Mouse (Mus musculus) G1E-ER4 (cell line): Measurements from ENCODE around the gene Arf4. TPM values are rescaled to one million over a fixed set of nuclear protein-coding genes. Genes with fewer than 3 reads are reported as not detected.

Source experiments
- GATA1 ChIP-seq: IDR thresholded peaks from one replicate; pipeline ENCODE4 v1.8.0; 2012; ENCODE audit warnings: low read length, inconsistent platforms
- polyA plus RNA-seq: library from polyadenylated mRNA; stranded (reverse); fragments of >175 nt; gene quantifications from 2 replicates; pipeline ENCODE4 v1.2.3, GENCODE M21; 2012

The Arf4 gene
- polyA plus RNA-seq, 1 experiment: 223 TPM

DNA sequence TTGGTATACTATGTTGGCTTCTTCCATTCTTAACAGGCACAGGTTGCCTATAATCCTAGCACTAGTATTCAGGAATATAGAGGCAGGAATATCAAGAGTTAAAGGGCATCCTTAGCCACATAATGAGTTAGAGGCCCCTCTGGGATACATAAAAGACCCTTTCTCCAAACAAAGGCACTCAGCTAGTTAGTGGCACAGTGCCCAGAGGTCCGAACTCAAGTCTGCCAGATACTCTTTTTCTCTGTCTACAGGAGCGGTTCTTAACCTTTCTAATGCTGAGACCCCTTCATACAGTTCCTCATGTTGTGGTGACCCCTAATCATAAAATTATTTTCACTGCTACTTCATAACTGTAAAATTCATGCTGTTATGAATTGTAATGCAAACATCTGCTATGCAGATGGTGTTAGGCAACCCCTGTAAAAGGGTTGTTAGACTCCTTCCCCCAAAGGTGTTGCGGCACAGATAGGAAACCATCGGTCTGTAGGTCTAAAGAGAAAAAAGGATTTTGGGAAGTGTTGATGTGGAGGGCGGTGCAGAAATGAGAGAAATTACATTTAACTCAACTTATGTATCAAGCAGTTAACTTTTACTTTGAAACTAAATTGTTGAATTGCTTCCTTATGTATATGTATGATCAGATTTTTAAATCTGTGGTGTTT lies 8.2 kb downstream of the Arf4 start:
- no peak for TF ChIP-seq GATA1

DNA sequence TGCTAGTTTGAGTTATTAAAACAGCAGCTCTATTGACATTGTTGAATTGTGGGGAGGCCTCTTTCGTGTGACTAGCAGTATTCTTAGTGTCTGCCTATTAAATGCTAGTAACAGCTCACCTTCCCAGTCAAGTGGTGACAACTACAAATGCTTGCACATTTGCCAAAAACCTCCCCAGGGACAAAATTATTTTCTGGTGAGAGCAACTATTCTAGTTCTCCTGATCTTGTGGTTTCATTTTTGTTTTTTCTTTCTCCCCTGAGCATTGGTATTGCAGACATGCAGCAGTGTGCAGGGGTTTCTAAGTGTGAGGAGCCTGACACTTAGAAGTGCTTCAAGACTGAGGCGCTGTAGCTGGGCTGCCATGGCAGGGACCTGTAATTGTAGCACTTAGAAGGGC lies 9.9 kb downstream of the Arf4 start:
- no peak for TF ChIP-seq GATA1

DNA sequence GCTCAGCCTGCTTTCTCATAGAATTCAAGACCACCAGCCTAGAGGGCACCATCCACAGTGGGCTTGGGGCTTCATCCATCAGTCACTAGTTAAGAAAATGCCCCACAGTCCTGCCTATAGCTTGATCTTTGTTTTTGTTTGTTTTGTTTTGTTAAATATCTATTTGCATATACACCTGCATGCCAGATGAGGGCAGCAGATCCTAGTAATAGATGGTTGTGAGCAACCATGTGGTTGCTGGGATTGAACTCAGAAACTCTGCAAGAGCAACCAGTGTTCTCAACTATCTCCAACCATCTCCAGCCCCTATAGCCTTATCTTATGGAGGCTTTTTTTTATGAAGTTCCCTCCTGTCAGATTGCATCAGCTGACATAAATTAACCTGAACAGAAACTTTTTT lies 14.0 kb downstream of the Arf4 start:
- TF ChIP-seq GATA1: no peak

DNA sequence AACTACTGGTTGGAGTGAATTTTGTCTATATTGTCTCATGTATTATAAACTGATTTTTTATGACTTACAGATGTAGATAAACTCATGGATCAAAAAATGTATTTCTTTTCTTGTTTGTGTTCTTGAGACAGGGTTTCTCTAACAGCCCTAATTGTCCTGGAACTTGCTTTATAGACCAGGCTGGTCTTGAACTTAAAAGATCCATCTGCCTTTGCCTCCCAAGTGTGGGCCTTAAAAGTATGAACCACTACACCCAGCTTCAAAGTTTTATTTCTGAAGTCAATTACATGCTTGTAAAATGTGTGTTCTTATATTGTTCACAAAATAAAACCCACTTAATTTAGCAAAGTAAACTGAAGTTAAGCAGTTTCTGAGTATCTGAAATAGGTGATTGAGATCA lies 20.3 kb downstream of the Arf4 start:
- TF ChIP-seq GATA1: no peak

DNA sequence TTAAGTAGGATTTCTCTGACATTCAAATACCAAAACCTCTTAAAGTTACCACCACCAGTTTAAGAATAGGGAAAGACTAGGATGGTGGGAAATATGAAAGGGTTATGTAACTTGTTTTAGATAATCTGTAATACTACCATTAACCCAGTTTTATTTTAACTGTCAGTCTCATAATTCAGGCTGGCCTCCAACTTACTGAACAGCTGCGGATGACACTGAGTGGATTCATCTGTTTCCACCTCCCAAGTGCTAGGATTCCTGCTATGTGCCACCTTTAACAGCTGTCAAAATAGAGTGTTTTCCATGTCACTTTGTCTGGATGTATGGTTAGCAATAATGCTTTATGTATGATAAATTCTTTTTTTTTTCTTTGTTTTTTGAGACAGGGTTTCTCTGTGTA lies 22.4 kb downstream of the Arf4 start:
- no peak for TF ChIP-seq GATA1

DNA sequence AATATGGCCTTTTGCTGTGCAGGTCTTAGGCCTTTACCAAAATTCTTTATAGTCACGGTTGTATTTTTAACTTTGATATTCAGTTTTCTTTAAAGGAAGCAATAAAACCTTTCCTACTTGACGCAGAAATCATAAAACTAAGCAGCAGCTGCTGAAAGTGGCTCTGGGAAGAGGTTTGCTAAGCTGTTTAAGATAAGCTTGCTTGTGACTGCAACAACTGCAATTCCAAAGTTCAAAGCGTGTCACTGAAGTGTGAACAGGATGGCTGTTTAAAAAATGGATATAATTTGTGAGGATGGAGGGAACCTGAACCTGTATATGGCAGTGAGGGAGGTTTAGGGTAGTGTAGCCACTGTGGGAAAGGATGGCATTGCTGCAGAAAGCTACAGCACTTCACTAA lies 24.1 kb downstream of the Arf4 start:
- TF ChIP-seq GATA1: no peak

DNA sequence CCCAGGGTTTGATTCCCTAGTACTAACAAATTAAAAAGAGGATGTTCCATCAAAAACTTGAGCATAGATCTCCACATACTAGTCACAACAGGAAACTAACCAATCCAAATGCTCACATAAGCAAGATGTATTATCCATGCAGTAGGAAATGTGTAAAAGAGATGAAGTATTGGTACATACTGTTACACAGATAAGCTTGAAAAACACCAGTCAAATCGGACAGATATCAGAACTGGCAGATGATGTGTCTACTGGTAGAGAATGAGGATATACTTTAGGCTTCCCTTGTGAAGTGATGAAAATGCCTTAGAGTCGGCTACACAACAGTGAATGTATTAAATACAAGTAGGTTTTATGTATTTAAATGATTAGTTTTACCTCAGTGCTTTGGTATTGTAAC lies 24.6 kb downstream of the Arf4 start:
- peak; percentile 19 for TF ChIP-seq GATA1

DNA sequence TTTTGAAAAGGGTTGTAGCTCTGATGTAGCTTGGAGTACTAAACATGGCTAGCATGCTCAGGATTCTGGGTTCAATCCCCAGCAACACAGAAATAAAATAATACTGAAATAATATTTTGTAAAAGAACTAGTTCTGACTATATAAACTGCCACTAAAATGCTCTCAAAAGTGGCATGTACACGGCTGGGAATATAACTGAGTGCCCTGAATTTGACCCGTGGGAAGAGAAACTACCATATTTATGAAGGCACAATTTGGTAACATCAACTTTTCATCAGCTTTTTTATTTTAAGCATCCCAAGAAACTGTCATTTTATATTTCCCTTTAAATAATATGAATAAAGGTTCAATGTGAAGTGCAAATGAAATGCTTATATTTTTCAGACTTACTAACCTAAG lies 26.0 kb downstream of the Arf4 start:
- no peak for TF ChIP-seq GATA1

DNA sequence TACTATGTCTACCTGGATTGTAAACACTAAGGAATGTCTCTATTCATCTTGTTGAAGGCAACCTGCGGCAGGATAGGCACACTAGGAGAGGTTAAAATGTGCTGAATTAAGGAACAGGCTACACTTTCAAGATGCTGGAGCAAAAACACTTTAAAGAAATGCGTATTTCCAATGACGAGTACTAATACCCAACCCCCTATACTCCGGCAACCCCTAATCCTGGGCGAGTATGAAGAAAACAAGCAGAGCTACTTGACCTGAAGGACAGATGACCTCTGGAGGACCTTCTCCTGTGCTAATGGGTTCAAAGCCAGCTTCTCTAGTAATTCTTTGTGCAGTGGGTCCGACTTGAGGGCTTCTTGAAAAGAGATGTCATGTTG lies 30.1 kb downstream of the Arf4 start:
- no peak for TF ChIP-seq GATA1

DNA sequence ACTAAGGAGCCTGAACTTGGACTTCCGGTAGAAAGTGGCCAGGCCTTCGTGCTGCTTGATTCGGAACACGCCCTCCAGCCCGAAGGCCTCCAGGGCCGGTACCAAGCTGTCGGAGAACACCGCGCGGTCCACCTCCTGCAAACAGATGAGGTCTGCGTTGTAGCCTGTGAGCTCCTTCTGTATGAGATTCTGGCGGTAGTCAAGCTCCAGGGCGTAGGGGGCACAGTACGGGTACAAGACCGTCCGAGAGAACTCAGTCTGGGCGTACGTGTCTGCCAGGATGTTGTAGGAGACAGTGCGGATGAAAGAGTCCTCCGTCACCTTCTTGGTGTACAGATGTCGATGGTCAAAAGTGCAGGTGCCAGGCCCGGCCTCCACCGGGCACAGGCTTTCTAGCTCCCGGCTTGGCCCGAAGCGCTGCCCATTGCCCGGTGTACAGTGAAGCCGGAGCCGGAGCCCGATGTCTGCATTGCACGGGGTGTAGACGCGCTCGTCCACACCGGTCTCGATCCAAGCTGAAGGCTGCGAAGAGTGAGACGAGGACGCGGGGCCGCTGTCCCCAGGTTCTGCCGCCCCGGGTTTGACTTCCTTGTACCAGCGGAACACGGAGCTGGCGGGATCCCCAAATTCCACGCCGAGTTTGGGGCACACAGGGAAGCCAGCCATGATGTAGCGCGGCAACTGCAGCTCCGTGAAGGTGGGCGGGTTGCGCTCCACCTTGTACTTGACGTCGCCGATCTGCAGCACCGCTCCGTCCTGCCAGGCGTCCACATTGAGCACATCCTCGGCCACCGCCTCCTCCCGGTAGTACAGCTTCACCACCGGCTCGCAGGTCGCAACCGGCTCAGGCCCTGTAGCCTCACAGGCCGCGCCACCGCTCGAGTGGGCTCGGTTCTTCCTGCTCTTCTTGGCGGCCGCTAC lies 30.8 kb downstream of the Arf4 start:
- TF ChIP-seq GATA1: no peak

DNA sequence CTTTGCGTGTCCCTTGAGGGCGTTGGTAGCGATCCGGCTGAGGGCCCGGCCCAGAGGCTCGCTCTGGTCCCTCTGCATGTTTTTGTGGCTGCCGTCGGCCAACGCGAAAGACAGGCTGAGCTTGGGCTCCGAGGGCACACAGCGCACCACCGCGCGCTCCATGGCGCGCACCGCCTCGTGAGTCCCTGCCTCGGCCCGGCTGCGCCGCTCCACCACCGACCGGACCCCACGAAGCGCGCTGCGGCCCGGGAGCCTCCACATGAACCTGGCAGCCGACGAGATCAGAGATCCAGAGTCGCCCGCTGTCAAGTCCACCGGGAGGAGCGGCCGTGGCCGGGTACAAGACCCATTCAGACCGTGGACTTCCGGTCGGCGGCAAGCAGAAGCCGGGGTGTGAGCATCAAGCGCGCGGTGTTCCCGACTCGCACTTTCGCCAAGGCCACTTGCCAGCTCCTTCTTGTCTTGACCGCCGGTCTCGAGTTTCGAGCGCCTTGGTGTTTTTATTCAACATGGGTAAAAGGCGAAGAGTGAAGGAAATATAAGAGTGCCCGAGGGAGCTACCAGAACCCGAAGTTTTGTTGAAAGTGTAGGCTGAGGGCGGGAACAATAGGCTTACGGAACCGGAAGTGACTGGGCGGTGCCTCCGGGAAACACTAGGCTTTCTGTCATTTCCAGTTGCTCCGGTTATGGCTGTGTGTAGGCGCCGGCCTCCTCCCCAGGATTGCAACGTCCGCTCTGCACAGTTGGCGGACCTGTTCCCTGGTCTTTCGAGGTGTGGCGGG lies 31.6 kb downstream of the Arf4 start, which contains the start of gene Pde12:
Pde12 (minus strand) TSS at position 592 of the 782 bp plus-strand sequence.
- TF ChIP-seq GATA1: no peak

DNA sequence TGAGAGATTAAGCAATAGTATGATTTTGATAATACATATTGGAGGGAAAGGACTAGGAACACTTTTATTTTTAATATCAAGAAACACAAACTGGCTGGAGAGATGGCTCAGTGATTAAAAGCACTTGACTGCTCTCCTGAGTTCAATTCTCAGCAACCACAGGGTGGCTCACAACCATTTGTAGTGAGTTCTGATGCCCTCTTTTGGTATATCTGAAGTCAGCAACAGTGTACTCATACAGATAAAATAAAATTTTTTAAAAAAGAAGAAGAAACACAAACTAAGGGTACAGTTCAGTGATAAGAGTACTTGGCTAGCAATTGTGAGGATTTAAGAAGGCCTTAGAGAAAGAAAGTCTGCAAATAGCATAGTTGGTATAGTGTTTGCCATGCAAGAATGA lies 33.1 kb downstream of the Arf4 start:
- no peak for TF ChIP-seq GATA1

DNA sequence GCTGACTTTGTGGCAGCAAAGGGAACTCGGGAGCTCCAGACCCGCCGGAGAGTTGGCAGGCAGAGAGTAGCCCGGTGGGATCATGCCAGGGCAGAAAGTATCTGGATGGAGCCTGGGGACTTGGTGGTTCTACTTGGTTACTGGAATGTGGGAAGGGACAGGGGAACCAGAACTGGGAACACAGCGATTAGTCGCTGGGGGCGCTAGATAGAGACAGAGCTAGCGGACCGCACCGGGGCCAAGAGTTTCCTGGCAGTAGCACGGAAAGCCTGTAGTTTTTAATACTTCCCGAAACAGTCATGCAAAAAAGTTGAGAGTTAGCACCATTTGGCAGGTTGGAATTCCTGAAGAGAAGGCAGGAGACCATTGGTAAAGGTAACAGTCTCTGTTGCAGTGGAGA lies 37.5 kb downstream of the Arf4 start:
- TF ChIP-seq GATA1: no peak

DNA sequence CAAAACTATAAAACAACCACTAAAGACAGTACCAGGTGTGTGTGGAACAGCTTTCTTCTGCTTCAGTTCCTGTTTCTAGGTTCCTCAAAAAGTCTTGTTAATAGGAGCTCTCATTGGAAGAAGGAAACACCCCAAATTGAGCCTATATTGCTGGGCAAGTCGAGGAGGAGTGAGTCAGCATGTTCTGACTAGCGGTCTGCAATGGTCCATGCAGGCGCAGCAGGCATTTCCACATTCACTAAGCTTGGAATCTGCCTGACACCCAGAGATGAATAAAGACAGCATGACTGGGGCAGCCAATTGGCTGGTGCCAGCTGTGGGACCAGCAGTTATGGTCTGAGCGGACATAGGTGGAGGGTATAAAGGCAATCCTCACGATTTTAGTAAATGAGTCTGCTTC lies 37.9 kb downstream of the Arf4 start:
- TF ChIP-seq GATA1: no peak

DNA sequence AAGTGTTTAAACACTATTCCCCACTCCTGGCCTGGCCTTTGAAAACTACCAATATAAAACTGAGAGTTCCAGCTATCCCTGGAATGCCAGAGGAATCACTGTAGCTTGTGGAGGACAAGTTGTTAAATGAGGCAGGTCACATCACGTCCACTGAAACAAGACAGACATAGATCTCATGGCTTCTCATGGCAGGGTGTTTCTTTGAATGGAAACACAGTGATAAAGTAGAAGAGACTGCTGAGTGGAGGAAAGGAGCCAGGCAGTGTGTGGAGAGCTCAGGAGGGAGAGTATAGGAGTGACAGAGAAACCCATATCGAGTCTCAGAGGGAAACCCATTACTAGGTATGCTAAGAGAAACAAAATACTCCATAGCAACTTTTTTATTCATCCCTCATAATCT lies 52.9 kb downstream of the Arf4 start:
- TF ChIP-seq GATA1: no peak

DNA sequence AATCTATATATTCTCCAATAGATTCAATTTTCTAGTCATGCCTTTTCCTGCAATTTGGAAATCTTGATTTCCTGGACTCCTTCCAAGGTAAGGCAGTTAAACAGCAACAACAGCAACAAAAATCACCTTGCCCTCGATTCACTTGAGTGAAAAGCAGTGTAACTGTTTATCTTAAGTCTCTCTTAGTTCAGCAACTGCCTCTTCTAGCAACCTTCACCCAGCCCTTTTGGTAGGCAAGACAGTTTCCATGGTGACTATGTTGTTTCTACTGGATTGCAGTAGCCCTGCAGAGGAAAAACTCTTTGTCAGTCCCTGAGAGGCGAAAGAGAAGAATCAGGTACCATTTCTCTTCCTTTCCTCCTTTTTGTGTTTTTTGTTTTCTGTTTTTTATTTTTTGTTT lies 53.5 kb downstream of the Arf4 start:
- no peak for TF ChIP-seq GATA1
